Mouse (Mus musculus) heart, embryonic 16.5 days (tissue): ENCODE results near the gene Abhd8. TPM values are rescaled to one million over a fixed set of nuclear protein-coding genes. Genes with fewer than 3 reads are reported as not detected.

Experiments
- ATAC-seq: fragments of 200-750 bp; cut with Nextera tagmentation; replicated peaks from 2 replicates; pipeline ENCODE4 v1.8.0; 2017; ENCODE audit warnings: moderate number of reproducible peaks; ENCODE audit not compliant: insufficient read depth, low FRiP score; ENCODE audit errors: extremely low read depth
- H3K27ac ChIP-seq: fragments of 300-500 bp; sonication (generic); 2 replicates; pipeline ENCODE4 v1.5.1; 2014; ENCODE audit warnings: mild to moderate bottlenecking, low read length, control low read depth, moderate library complexity
- H3K27me3 ChIP-seq: fragments of 300-500 bp; sonication (generic); 2 replicates; pipeline ENCODE4 v1.6.1; 2014; ENCODE audit warnings: low read length, mixed read lengths; ENCODE audit not compliant: control insufficient read depth, insufficient read depth
- H3K36me3 ChIP-seq: fragments of 300-500 bp; sonication (generic); 2 replicates; pipeline ENCODE4 v1.6.1; 2014; ENCODE audit not compliant: control insufficient read depth, insufficient read depth
- H3K4me1 ChIP-seq: fragments of 300-500 bp; sonication (generic); 2 replicates; pipeline ENCODE4 v1.6.1; 2014; ENCODE audit warnings: low read length, mixed read lengths; ENCODE audit not compliant: control insufficient read depth, insufficient read depth
- H3K4me2 ChIP-seq: fragments of 300-500 bp; sonication (generic); 2 replicates; pipeline ENCODE4 v1.6.1; 2014; ENCODE audit warnings: low read depth, mild to moderate bottlenecking, control low read depth, low read length
- H3K4me3 ChIP-seq: fragments of 300-500 bp; sonication (generic); 2 replicates; pipeline ENCODE4 v1.5.1; 2014; ENCODE audit warnings: mild to moderate bottlenecking, control low read depth, low read length
- H3K9ac ChIP-seq: fragments of 300-500 bp; sonication (generic); 2 replicates; pipeline ENCODE4 v1.6.1; 2014; ENCODE audit warnings: low read length, control low read depth
- H3K9me3 ChIP-seq: fragments of 300-500 bp; sonication (generic); replicated peaks from 2 replicates; pipeline ENCODE4 v1.6.1; 2016; ENCODE audit warnings: low read length; ENCODE audit not compliant: control insufficient read depth
- WGBS: fragments of 180-500 bp; shearing (Covaris S2); extraction: QIAGEN DNeasy Blood & Tissue Kit; methylation state at CpG from one replicate; pipeline ENCODE4 v1.1.7; 2014; 5-methylcytosine and 5-hydroxymethylcytosine counted together
- polyA plus RNA-seq: library from polyadenylated mRNA; unstranded; fragments of >200 nt; fragmentation: Nextera tagmentation; extraction: Ambion mirVana; gene quantifications from 2 replicates; pipeline ENCODE4 v1.2.1, GENCODE M21; 2015

Gene Abhd8
- polyA plus RNA-seq, 1 experiment from 2014 or later, result 48.7 TPM

- no peak for ATAC-seq
- Histone ChIP-seq H3K4me3 (no peak overlapping the region), H3K9ac (no peak overlapping the region), H3K27ac (no peak overlapping the region), H3K4me1 (peaks cover 14% of the 10 kb centered on the region), H3K4me2 (no peak overlapping the region), H3K9me3 (no peaks in the 10 kb centered on the region), H3K27me3 (peaks cover 2% of the 10 kb centered on the region; the same call in 1 of the 2 replicates), H3K36me3 (peaks cover 4% of the 10 kb centered on the region)
- 91% methylated on average over 25 of the region's 25 CpGs for WGBS
These were observed 11.6 kb upstream of the Abhd8 start for GRCm38 (mm10) chr8:71474785-71475701.

- Histone ChIP-seq H3K36me3 (peaks cover 4% of the 10 kb centered on the region), H3K27ac (no peak overlapping the region), H3K9ac (no peak overlapping the region), H3K27me3 (peaks cover 2% of the 10 kb centered on the region; the same call in 1 of the 2 replicates), H3K4me1 (peaks cover 19% of the 10 kb centered on the region), H3K4me3 (no peak overlapping the region), H3K4me2 (no peak overlapping the region), H3K9me3 (no peaks in the 10 kb centered on the region)
- no peak for ATAC-seq
- WGBS, result 90% methylated on average over 18 of the region's 18 CpGs
These were observed 10.9 kb upstream of the Abhd8 start for GRCm38 (mm10) chr8:71474344-71474743.

GRCm38 (mm10) chr8:71472601-71473386 lies 9.3 kb upstream of the Abhd8 start:
- Histone ChIP-seq H3K4me2 (no peak overlapping the region), H3K9me3 (no peaks in the 10 kb centered on the region), H3K27ac (no peak overlapping the region), H3K4me3 (no peak overlapping the region), H3K9ac (no peak overlapping the region), H3K36me3 (peaks cover 4% of the 10 kb centered on the region), H3K4me1 (peaks cover 19% of the 10 kb centered on the region), H3K27me3 (no peaks in the 10 kb centered on the region)
- 86% methylated on average over 8 of the region's 8 CpGs for WGBS
- ATAC-seq, result no peak

GRCm38 (mm10) chr8:71471861-71472260 lies 8.4 kb upstream of the Abhd8 start:
- no peak for ATAC-seq
- H3K27me3 ChIP-seq, result no peaks in the 10 kb centered on the region
- H3K4me3 ChIP-seq, result no peak overlapping the region
- WGBS, result 92% methylated on average over 17 of the region's 17 CpGs
- H3K4me1 ChIP-seq, result peaks cover 15% of the 10 kb centered on the region
- no peaks in the 10 kb centered on the region for H3K9me3 ChIP-seq
- no peak overlapping the region for H3K9ac ChIP-seq
- no peak overlapping the region for H3K4me2 ChIP-seq
- H3K36me3 ChIP-seq, result peaks cover 4% of the 10 kb centered on the region
- H3K27ac ChIP-seq, result no peak overlapping the region

- no peak for ATAC-seq
- Histone ChIP-seq H3K4me2 (no peak overlapping the region), H3K36me3 (peaks cover 4% of the 10 kb centered on the region), H3K27ac (no peak overlapping the region), H3K27me3 (no peaks in the 10 kb centered on the region), H3K4me3 (no peak overlapping the region), H3K9ac (no peak overlapping the region), H3K9me3 (no peaks in the 10 kb centered on the region), H3K4me1 (peaks cover 17% of the 10 kb centered on the region)
- 79% methylated on average over 5 of the region's 5 CpGs for WGBS
These were observed 7.4 kb upstream of the Abhd8 start for GRCm38 (mm10) chr8:71470913-71471255.

GRCm38 (mm10) chr8:71470146-71470912 lies 6.9 kb upstream of the Abhd8 start:
- Histone ChIP-seq H3K4me3 (peak overlapping the region; percentile 84), H3K36me3 (peaks cover 4% of the 10 kb centered on the region), H3K4me1 (peaks cover 19% of the 10 kb centered on the region), H3K27me3 (no peaks in the 10 kb centered on the region), H3K4me2 (peak overlapping the region; percentile 85), H3K9me3 (no peaks in the 10 kb centered on the region), H3K27ac (no peak overlapping the region), H3K9ac (peak overlapping the region; percentile 91)
- 82% methylated on average over 3 of the region's 3 CpGs for WGBS
- no peak for ATAC-seq

GRCm38 (mm10) chr8:71469411-71469810 lies 6.0 kb upstream of the Abhd8 start:
- Histone ChIP-seq H3K27me3 (no peaks in the 10 kb centered on the region), H3K4me3 (peak overlapping the region; percentile 84), H3K9me3 (no peaks in the 10 kb centered on the region), H3K4me2 (peak overlapping the region; percentile 85), H3K27ac (peak overlapping the region; percentile 62), H3K36me3 (peaks cover 4% of the 10 kb centered on the region), H3K4me1 (peaks cover 21% of the 10 kb centered on the region), H3K9ac (peak overlapping the region; percentile 91)
- WGBS, result under 1% methylated on average over 24 of the region's 24 CpGs
- no peak for ATAC-seq

- peak within 1 kb of the TSS; percentile 91 for H3K9ac ChIP-seq
- H3K4me2 ChIP-seq, result peak within 1 kb of the TSS; percentile 85
- H3K27me3 ChIP-seq, result no peaks in the 10 kb centered on the region
- peak within 1 kb of the TSS; percentile 62 for H3K27ac ChIP-seq
- H3K4me1 ChIP-seq, result peaks cover 24% of the 10 kb centered on the region
- under 1% methylated on average over 46 of the region's 52 CpGs for WGBS
- no peaks in the 10 kb centered on the region for H3K9me3 ChIP-seq
- H3K4me3 ChIP-seq, result peak within 1 kb of the TSS; percentile 84
- ATAC-seq, result peak; percentile 87
- peaks cover 4% of the 10 kb centered on the region for H3K36me3 ChIP-seq
These were observed 5.5 kb upstream of the Abhd8 start, which contains the start of gene Dda1 for GRCm38 (mm10) chr8:71468916-71469315. TSS of gene Dda1 (plus strand) at chr8:71469199.
